8 mouse cellular contexts compared by ENCODE assay signal in the genomic region with DNA sequence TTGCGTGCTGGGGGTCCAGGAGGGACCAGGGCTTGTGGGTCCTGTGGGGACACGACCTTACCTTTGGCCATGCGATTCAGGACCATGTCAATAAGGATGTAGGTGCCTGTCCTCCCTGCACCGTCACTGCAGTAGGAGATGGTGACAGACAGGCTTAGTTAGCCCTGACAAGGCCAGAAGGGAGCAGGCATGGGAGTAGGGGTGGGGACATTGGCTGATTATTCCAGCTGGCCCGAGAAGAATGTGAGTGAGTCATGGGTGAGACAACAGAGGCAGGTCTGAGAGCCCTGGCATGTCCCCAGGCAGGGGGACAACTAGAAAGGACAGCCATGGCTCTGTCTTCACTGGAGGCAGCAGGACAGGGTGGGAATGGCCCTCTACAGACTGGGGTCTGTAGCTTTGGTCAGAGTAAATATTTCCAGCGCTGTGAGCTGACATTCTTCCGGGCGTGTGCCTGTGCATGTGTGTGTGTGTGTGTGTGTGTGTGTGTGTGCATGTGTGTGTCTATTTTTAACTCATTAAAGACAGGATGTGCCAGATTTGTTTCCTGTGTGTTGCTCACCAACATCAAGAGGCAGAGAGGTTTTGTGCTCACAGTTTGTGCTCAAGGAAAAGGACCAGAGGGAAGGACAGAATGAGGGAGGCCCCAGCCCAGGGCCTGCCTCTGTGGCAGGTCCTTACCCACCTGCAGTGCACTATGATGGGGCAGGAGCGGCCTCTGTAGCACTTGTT. TPM values are rescaled to one million over a fixed set of nuclear protein-coding genes. Genes with fewer than 3 reads are reported as not detected.
A peak's percentile ranks its signal among the peaks of the same experiment; 100 is the strongest.
DNase-seq lines count a peak whose midpoint lies in the region; ATAC-seq lines count a peak whose summit lies in the region.

No protein-coding gene starts in this region.

- H3K36me3 ChIP-seq in limb, embryonic 10.5 days = peaks cover 17% of the 10 kb centered on the region
- peaks cover 7% of the 10 kb centered on the region; the same call in 1 of the 2 replicates for H3K36me3 ChIP-seq in stomach, embryonic 14.5 days (ENCODE audit: control insufficient read depth, insufficient read depth, low read length)

- no peak overlapping the region for H3K4me3 ChIP-seq in limb, embryonic 10.5 days
- H3K4me3 ChIP-seq in stomach, embryonic 14.5 days (ENCODE audit: low read depth, low read length) = no peak overlapping the region

- H3K4me2 ChIP-seq in stomach, embryonic 14.5 days (replicated peaks; ENCODE audit: low read depth, low read length) = no peak overlapping the region

- H3K27ac ChIP-seq in limb, embryonic 10.5 days = peak overlapping the region; percentile 17
- H3K27ac ChIP-seq in stomach, embryonic 14.5 days (ENCODE audit: low read length) = peak overlapping the region; percentile 24; the same call in 1 of the 2 replicates

- no peak overlapping the region for H3K9ac ChIP-seq in stomach, embryonic 14.5 days (replicated peaks; ENCODE audit: low read depth, low read length)

- peaks cover 15% of the 10 kb centered on the region for H3K27me3 ChIP-seq in limb, embryonic 10.5 days (ENCODE audit: low read depth, poor library complexity, severe bottlenecking)
- H3K27me3 ChIP-seq in stomach, embryonic 14.5 days (ENCODE audit: control insufficient read depth, insufficient read depth, low read length) = no peaks in the 10 kb centered on the region

- intact Hi-C loops in gastrocnemius, postnatal 14 days (cut with DNase I; ENCODE audit: low total_unique reads) = no loop called here

- H3K4me1 ChIP-seq in limb, embryonic 10.5 days = peaks cover 28% of the 10 kb centered on the region
- peaks cover 10% of the 10 kb centered on the region for H3K4me1 ChIP-seq in stomach, embryonic 14.5 days (ENCODE audit: control insufficient read depth, insufficient read depth, low read length)

- WGBS in limb, embryonic 10.5 days = 61% methylated on average over 9 of the region's 9 CpGs
- WGBS in stomach, embryonic 14.5 days = 41% methylated on average over 9 of the region's 9 CpGs

- peak; percentile 56 for ATAC-seq in stomach, embryonic 14.5 days (ENCODE audit: insufficient number of reproducible peaks, insufficient read depth, low FRiP score, low read depth)

- DNase-seq in layer of hippocampus, adult 9-11 months = peak; percentile 87
- no peak for DNase-seq in layer of hippocampus, adult 9-10 months (ENCODE audit: low spot score)
- DNase-seq in adrenal gland, adult 8-10 months = peak; percentile 86
- peak; percentile 61 for DNase-seq in gastrocnemius, postnatal 14 days
- DNase-seq in limb, embryonic 10.5 days (ENCODE audit: low spot score) = no peak
- no peak for DNase-seq in thymus, postnatal 36 days
- no peak for DNase-seq in kidney, adult 18-20 months

- no peaks in the 10 kb centered on the region for H3K9me3 ChIP-seq in limb, embryonic 10.5 days (replicated peaks)
- H3K9me3 ChIP-seq in stomach, embryonic 14.5 days (ENCODE audit: control insufficient read depth, low read depth, low read length) = no peaks in the 10 kb centered on the region

RNA-seq across cellular contexts. Expression of a gene that starts 12.0 kb away (rescaled TPM):
- 100 to 1,000 TPM in 3 of 4 experiments, 10 to 100 TPM in 1; 85.7 to 111 (median 108) TPM for total RNA-seq in adrenal gland, adult 8-10 months (2022)
- 10 to 100 TPM; 32.4 to 33.2 TPM for total RNA-seq in gastrocnemius, postnatal 14 days (2021)
- 23.8 and 29.9 TPM in 2 replicates for polyA plus RNA-seq in limb, embryonic 10.5 days (2016; fragmentation: Nextera tagmentation; extraction: Ambion mirVana)
- 14.3 and 14.4 TPM in 2 replicates for polyA plus RNA-seq in stomach, embryonic 14.5 days (2014; fragmentation: Nextera tagmentation; extraction: Ambion mirVana)

RNA-seq across cellular contexts. Expression of a gene that starts 16.1 kb away (rescaled TPM):
- total RNA-seq in adrenal gland, adult 8-10 months (2022) = 10 to 100 TPM; 59.0 to 80.7 (median 66.5) TPM
- total RNA-seq in gastrocnemius, postnatal 14 days (2021) = under 1 TPM; 0.08 to 0.13 TPM
- polyA plus RNA-seq in limb, embryonic 10.5 days (2016; fragmentation: Nextera tagmentation; extraction: Ambion mirVana) = 0.11 and 0.13 TPM in 2 replicates
- polyA plus RNA-seq in stomach, embryonic 14.5 days (2014; fragmentation: Nextera tagmentation; extraction: Ambion mirVana) = 2.4 and 2.9 TPM in 2 replicates

RNA-seq across cellular contexts. Expression of a gene that starts 16.3 kb away (rescaled TPM):
- total RNA-seq in adrenal gland, adult 8-10 months (2022) = not detected
- not detected for total RNA-seq in gastrocnemius, postnatal 14 days (2021)
- not detected in 2 replicates for polyA plus RNA-seq in limb, embryonic 10.5 days (2016; fragmentation: Nextera tagmentation; extraction: Ambion mirVana)
- polyA plus RNA-seq in stomach, embryonic 14.5 days (2014; fragmentation: Nextera tagmentation; extraction: Ambion mirVana) = not detected in 2 replicates

RNA-seq across cellular contexts. Expression of a gene that starts 28.5 kb away (rescaled TPM):
- 10 to 100 TPM; 43.5 to 54.4 (median 49.1) TPM for total RNA-seq in adrenal gland, adult 8-10 months (2022)
- 100 to 1,000 TPM; 475 to 599 TPM for total RNA-seq in gastrocnemius, postnatal 14 days (2021)
- 10.0 and 10.7 TPM in 2 replicates for polyA plus RNA-seq in limb, embryonic 10.5 days (2016; fragmentation: Nextera tagmentation; extraction: Ambion mirVana)
- 59.9 and 69.1 TPM in 2 replicates for polyA plus RNA-seq in stomach, embryonic 14.5 days (2014; fragmentation: Nextera tagmentation; extraction: Ambion mirVana)

RNA-seq across cellular contexts. Expression of a gene that starts 30.0 kb away (rescaled TPM):
- 100 to 1,000 TPM; 143 to 279 (median 188) TPM for total RNA-seq in adrenal gland, adult 8-10 months (2022)
- total RNA-seq in gastrocnemius, postnatal 14 days (2021) = not detected
- polyA plus RNA-seq in limb, embryonic 10.5 days (2016; fragmentation: Nextera tagmentation; extraction: Ambion mirVana) = not detected in 2 replicates
- 8.1 and 9.8 TPM in 2 replicates for polyA plus RNA-seq in stomach, embryonic 14.5 days (2014; fragmentation: Nextera tagmentation; extraction: Ambion mirVana)

Comparison
In these comparisons a context has a peak if more than half of its experiments do, and no peak if none do; other contexts are left out.
1. DNase-seq: peak in layer of hippocampus, adult 9-11 months (single experiment), adrenal gland, adult 8-10 months (single experiment) and gastrocnemius, postnatal 14 days (single experiment); none in layer of hippocampus, adult 9-10 months (single experiment), limb, embryonic 10.5 days (single experiment), thymus, postnatal 36 days (0 of 2) and kidney, adult 18-20 months (single experiment).
2. RNA of a gene that starts 16.1 kb away (total RNA-seq): 59.0 to 80.7 TPM in adrenal gland, adult 8-10 months; 0.08 to 0.13 TPM in gastrocnemius, postnatal 14 days; every median in the first group is over 10 times any median in the second.